Mouse (Mus musculus) kidney, adult 2 months (tissue): ENCODE measurements at regions not wholly inside any gene's neighbourhood (a gene's known extent, or its start where the extent isn't known, plus 50 kb on each side); places are given as distances from the start of the nearest gene placed in this dataset.

Source experiments
- DNase-seq: peaks from one replicate; pipeline ENCODE4 v3.0.0; 2021
- H3K27ac ChIP-seq: fragments of 200-500 bp; 2 replicates; pipeline ENCODE4 v1.5.1; 2012; ENCODE audit warnings: low read depth, low read length, control low read depth, inconsistent platforms; ENCODE audit not compliant: insufficient read depth
- H3K27me3 ChIP-seq: fragments of 200-500 bp; replicated peaks from 2 replicates; pipeline ENCODE4 v1.6.1; 2012; ENCODE audit warnings: mild to moderate bottlenecking, moderate library complexity, low read length, inconsistent platforms; ENCODE audit not compliant: control insufficient read depth, insufficient read depth
- H3K36me3 ChIP-seq: fragments of 200-500 bp; 2 replicates; pipeline ENCODE4 v1.6.1; 2012; ENCODE audit warnings: mild to moderate bottlenecking, moderate library complexity, low read length, inconsistent platforms; ENCODE audit not compliant: control insufficient read depth, insufficient read depth
- H3K4me1 ChIP-seq: fragments of 200-500 bp; 2 replicates; pipeline ENCODE4 v1.6.1; 2011; ENCODE audit warnings: low read length; ENCODE audit not compliant: control insufficient read depth, insufficient read depth
- H3K4me3 ChIP-seq: fragments of 200-500 bp; 2 replicates; pipeline ENCODE4 v1.5.1; 2011; ENCODE audit warnings: mild to moderate bottlenecking, low read depth, low read length, control low read depth; ENCODE audit not compliant: insufficient read depth
- CTCF ChIP-seq: fragments of 200-500 bp; conservative IDR thresholded peaks from 2 replicates; pipeline ENCODE4 v1.5.1; 2011; ENCODE audit warnings: low read depth, mild to moderate bottlenecking, control low read depth, low read length, moderate library complexity, mixed read lengths; ENCODE audit not compliant: insufficient read depth, insufficient read length
- POLR2A ChIP-seq: fragments of 200-500 bp; IDR thresholded peaks from one replicate; pipeline ENCODE4 v1.6.1; 2011; ENCODE audit warnings: low read depth, low read length, control low read depth
- WGBS: fragments of 180-500 bp; shearing (Covaris S2); methylation state at CpG from one replicate; pipeline ENCODE4 v1.1.7; 2018; 5-methylcytosine and 5-hydroxymethylcytosine counted together

- TF ChIP-seq CTCF (no peak), POLR2A (no peak)
- no peak for DNase-seq
- Histone ChIP-seq H3K27ac (no peak overlapping the region), H3K27me3 (no peaks in the 10 kb centered on the region), H3K4me1 (no peaks in the 10 kb centered on the region), H3K36me3 (no peaks in the 10 kb centered on the region), H3K4me3 (no peak overlapping the region)
- 61% methylated on average over 7 of the region's 7 CpGs for WGBS
Measured at GRCm38 (mm10) chr2:51015360-51016128, 133.4 kb downstream of the Rnd3 start.

- Histone ChIP-seq H3K27me3 (no peaks in the 10 kb centered on the region), H3K4me1 (no peaks in the 10 kb centered on the region), H3K27ac (no peak overlapping the region), H3K4me3 (no peak overlapping the region), H3K36me3 (no peaks in the 10 kb centered on the region)
- DNase-seq, result no peak
- TF ChIP-seq POLR2A, result no peak
- TF ChIP-seq CTCF, result no peak
Measured at GRCm38 (mm10) chr2:51014232-51014631, 134.7 kb downstream of the Rnd3 start.

GRCm38 (mm10) chr2:51013090-51013489 is 135.8 kb downstream of the Rnd3 start:
- no peak for DNase-seq
- Histone ChIP-seq H3K27me3 (no peaks in the 10 kb centered on the region), H3K27ac (no peak overlapping the region), H3K4me3 (no peak overlapping the region), H3K36me3 (no peaks in the 10 kb centered on the region), H3K4me1 (no peaks in the 10 kb centered on the region)
- TF ChIP-seq POLR2A (no peak), CTCF (no peak)
- 55% methylated on average over 2 of the region's 2 CpGs for WGBS

GRCm38 (mm10) chr2:51008251-51008533 is 140.7 kb downstream of the Rnd3 start:
- Histone ChIP-seq H3K4me1 (no peaks in the 10 kb centered on the region), H3K27ac (no peak overlapping the region), H3K4me3 (no peak overlapping the region), H3K27me3 (no peaks in the 10 kb centered on the region), H3K36me3 (no peaks in the 10 kb centered on the region)
- 71% methylated on average over 2 of the region's 2 CpGs for WGBS
- TF ChIP-seq CTCF, result no peak
- no peak for TF ChIP-seq POLR2A
- DNase-seq, result no peak

- Histone ChIP-seq H3K27me3 (no peaks in the 10 kb centered on the region), H3K4me3 (no peak overlapping the region), H3K4me1 (no peaks in the 10 kb centered on the region), H3K27ac (no peak overlapping the region), H3K36me3 (no peaks in the 10 kb centered on the region)
- no peak for DNase-seq
- TF ChIP-seq CTCF (no peak), POLR2A (no peak)
- WGBS, result 70% methylated on average over 11 of the region's 11 CpGs
Measured at GRCm38 (mm10) chr2:51007409-51008250, 141.3 kb downstream of the Rnd3 start.

GRCm38 (mm10) chr2:51006818-51007217 is 142.1 kb downstream of the Rnd3 start:
- TF ChIP-seq CTCF (no peak), POLR2A (no peak)
- 72% methylated on average over 3 of the region's 3 CpGs for WGBS
- H3K36me3 ChIP-seq, result no peaks in the 10 kb centered on the region

GRCm38 (mm10) chr2:51001548-51001947 is 147.4 kb downstream of the Rnd3 start:
- H3K27ac ChIP-seq, result no peak overlapping the region
- DNase-seq, result no peak
- H3K27me3 ChIP-seq, result no peaks in the 10 kb centered on the region
- H3K4me1 ChIP-seq, result no peaks in the 10 kb centered on the region
- 55% methylated on average over 5 of the region's 5 CpGs for WGBS
- no peaks in the 10 kb centered on the region for H3K36me3 ChIP-seq
- TF ChIP-seq POLR2A (no peak), CTCF (no peak)
- no peak overlapping the region for H3K4me3 ChIP-seq

More at GRCm38 (mm10) chr2:51006818-51007217, 142.1 kb downstream of the Rnd3 start:
- Histone ChIP-seq H3K27me3 (no peaks in the 10 kb centered on the region), H3K4me1 (no peaks in the 10 kb centered on the region), H3K4me3 (no peak overlapping the region), H3K27ac (no peak overlapping the region)
- no peak for DNase-seq
